Comparison of ENCODE assay signal across 8 mouse cellular contexts in genomic region chr16:44357571-44358268, GRCm38 (mm10). TPM values are rescaled to one million over a fixed set of nuclear protein-coding genes. Genes with fewer than 3 reads are reported as not detected.
A peak's percentile ranks its signal among the peaks of the same experiment; 100 is the strongest.
DNase-seq lines count a peak whose midpoint lies in the region; ATAC-seq and TF ChIP-seq lines count a peak whose summit lies in the region.

No protein-coding gene starts in this region.

- H3K4me2 ChIP-seq in intestine, postnatal 0 days (replicated peaks; ENCODE audit: low read depth): no peak overlapping the region
- no peak overlapping the region for H3K4me2 ChIP-seq in hindbrain, embryonic 11.5 days (replicated peaks; ENCODE audit: low read depth, low read length)

- no peaks in the 10 kb centered on the region for H3K9me3 ChIP-seq in intestine, postnatal 0 days (ENCODE audit: control insufficient read depth)
- H3K9me3 ChIP-seq in hindbrain, embryonic 11.5 days (ENCODE audit: control insufficient read depth, low read length): no peaks in the 10 kb centered on the region

- no peak for TF ChIP-seq CTCF in intestine, postnatal 0 days (IDR thresholded peaks at IDR 0.05; ENCODE audit: low read depth)

- H3K4me3 ChIP-seq in intestine, postnatal 0 days (ENCODE audit: low read depth, low read length): no peak overlapping the region
- no peak overlapping the region for H3K4me3 ChIP-seq in hindbrain, embryonic 11.5 days (ENCODE audit: low read depth, low read length)

- peak; percentile 54; the same call in 1 of the 2 replicates for ATAC-seq in intestine, postnatal 0 days
- no peak for ATAC-seq in hindbrain, embryonic 11.5 days (ENCODE audit: low FRiP score)

- no peak overlapping the region for H3K9ac ChIP-seq in intestine, postnatal 0 days (ENCODE audit: low read depth, low read length)
- H3K9ac ChIP-seq in hindbrain, embryonic 11.5 days (ENCODE audit: low read depth, low read length): no peak overlapping the region

- no peaks in the 10 kb centered on the region for H3K4me1 ChIP-seq in intestine, postnatal 0 days (replicated peaks; ENCODE audit: control insufficient read depth, insufficient read depth, low read length)
- H3K4me1 ChIP-seq in hindbrain, embryonic 11.5 days (replicated peaks; ENCODE audit: control insufficient read depth, insufficient read depth, low read length): no peaks in the 10 kb centered on the region

- 72% methylated on average over 4 of the region's 4 CpGs for WGBS in intestine, postnatal 0 days
- 76% methylated on average over 4 of the region's 4 CpGs for WGBS in hindbrain, embryonic 11.5 days

- H3K36me3 ChIP-seq in intestine, postnatal 0 days (ENCODE audit: control insufficient read depth, insufficient read depth): peaks cover 9% of the 10 kb centered on the region; the same call in 1 of the 2 replicates
- no peaks in the 10 kb centered on the region for H3K36me3 ChIP-seq in hindbrain, embryonic 11.5 days (ENCODE audit: control insufficient read depth, insufficient read depth, low read length)

- DNase-seq in kidney, adult 11 months: peak; percentile 36
- DNase-seq in kidney, adult 18-20 months: no peak
- peak; percentile 41 for DNase-seq in embryo, embryonic 11 days
- DNase-seq in lung, postnatal 36 days: peak; percentile 86
- peak; percentile 77 for DNase-seq in thymus, postnatal 4 days
- DNase-seq in hindbrain, embryonic 11.5 days (ENCODE audit: low spot score): no peak
- DNase-seq in frontal cortex, postnatal 14 days (ENCODE audit: low spot score in 2 of 2): no peak

- H3K27ac ChIP-seq in intestine, postnatal 0 days (ENCODE audit: low read depth, low read length): no peak overlapping the region
- H3K27ac ChIP-seq in hindbrain, embryonic 11.5 days (ENCODE audit: low read depth, low read length): no peak overlapping the region

- H3K27me3 ChIP-seq in intestine, postnatal 0 days (replicated peaks; ENCODE audit: control insufficient read depth, insufficient read depth, low read length): no peaks in the 10 kb centered on the region
- no peaks in the 10 kb centered on the region for H3K27me3 ChIP-seq in hindbrain, embryonic 11.5 days (ENCODE audit: control insufficient read depth, insufficient read depth, low read length)

RNA-seq across cellular contexts. Expression of gene Spice1, which starts 10.8 kb away (rescaled TPM):
- 4.2 and 4.7 TPM in 2 replicates for polyA plus RNA-seq in intestine, postnatal 0 days (2015; fragmentation: Nextera tagmentation; extraction: Ambion mirVana)
- polyA plus RNA-seq in hindbrain, embryonic 11.5 days (2014; fragmentation: Nextera tagmentation; extraction: Ambion mirVana): 27.2 and 30.1 TPM in 2 replicates

RNA-seq across cellular contexts. Expression of gene Sidt1, which starts 24.7 kb away (rescaled TPM):
- 1.1 and 1.2 TPM in 2 replicates for polyA plus RNA-seq in intestine, postnatal 0 days (2015; fragmentation: Nextera tagmentation; extraction: Ambion mirVana)
- 0.20 and 0.28 TPM in 2 replicates for polyA plus RNA-seq in hindbrain, embryonic 11.5 days (2014; fragmentation: Nextera tagmentation; extraction: Ambion mirVana)

RNA-seq across cellular contexts. Expression of gene Cfap44, which starts 36.9 kb away (rescaled TPM):
- polyA plus RNA-seq in intestine, postnatal 0 days (2015; fragmentation: Nextera tagmentation; extraction: Ambion mirVana): not detected in 2 replicates
- 2.7 and 6.7 TPM in 2 replicates for polyA plus RNA-seq in hindbrain, embryonic 11.5 days (2014; fragmentation: Nextera tagmentation; extraction: Ambion mirVana)

Comparison
In these comparisons a context has a peak if more than half of its experiments do, and no peak if none do; other contexts are left out.
1. DNase-seq: peak in kidney, adult 11 months (single experiment), embryo, embryonic 11 days (single experiment), lung, postnatal 36 days (single experiment) and thymus, postnatal 4 days (single experiment); none in kidney, adult 18-20 months (single experiment), hindbrain, embryonic 11.5 days (single experiment) and frontal cortex, postnatal 14 days (0 of 2).